Mouse (Mus musculus) cerebellum, postnatal 25 days (tissue): ENCODE measurements at regions not wholly inside any gene's neighbourhood (a gene's known extent, or its start where the extent isn't known, plus 50 kb on each side); places are given as distances from the start of the nearest gene placed in this dataset.

Experiments
- DNase-seq, 2 experiments: peaks; one replicate each; pipeline ENCODE4 v3.0.0; 2021; ENCODE audit warnings: mixed read lengths in 2 of 2

DNA sequence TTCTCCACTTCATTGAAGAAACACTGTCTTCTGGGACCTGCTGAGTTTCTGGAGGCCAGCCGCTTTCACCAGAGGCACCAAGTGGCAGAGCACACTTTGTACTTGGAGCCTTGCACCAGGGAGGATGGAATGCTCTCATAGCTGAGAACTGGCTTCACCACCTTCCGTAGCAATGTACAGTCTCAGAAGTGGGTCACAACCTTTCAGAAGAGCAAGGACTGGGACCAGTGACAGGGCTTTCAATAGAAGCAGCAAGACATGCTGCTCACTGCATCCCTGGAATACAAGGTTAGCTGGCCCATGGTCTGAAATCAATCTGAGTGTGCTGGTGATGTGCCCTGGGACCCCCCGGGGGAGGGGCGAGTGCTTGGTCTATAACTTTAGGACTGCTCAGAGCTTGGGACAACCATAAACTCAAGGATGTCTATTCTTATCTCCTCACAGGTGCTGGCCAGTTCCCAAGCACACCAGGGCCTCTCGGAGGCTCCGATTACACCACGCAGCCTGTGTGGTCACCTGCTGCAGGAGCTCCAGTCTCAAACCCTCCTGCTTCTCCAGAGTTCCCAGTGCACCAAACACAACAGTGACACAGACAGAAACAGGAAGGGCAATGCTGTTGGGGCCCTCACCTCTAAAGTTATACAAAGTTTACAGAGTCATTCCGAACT, 114.4 kb upstream of the Tmem45b start:
- no peak for DNase-seq

DNA sequence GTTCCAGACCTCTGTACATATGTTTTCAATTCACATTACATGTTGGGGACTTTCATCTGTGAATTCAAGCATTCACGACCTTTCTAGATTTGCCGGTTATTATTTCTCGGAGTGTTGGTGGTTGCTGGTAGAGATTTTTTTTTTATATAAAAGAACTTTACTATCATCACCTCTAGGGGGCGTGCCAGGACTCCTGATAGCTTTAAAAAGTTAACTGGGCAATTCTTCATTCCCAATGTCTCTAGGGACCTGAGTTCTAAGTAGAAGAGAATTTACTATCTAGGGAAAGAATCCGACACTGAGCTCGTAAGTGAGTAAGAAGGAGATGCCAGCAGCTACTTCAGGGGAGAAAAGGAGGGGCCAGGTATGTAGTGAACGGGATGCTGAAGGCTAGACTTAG, 112.8 kb upstream of the Tmem45b start:
- no peak for DNase-seq

DNA sequence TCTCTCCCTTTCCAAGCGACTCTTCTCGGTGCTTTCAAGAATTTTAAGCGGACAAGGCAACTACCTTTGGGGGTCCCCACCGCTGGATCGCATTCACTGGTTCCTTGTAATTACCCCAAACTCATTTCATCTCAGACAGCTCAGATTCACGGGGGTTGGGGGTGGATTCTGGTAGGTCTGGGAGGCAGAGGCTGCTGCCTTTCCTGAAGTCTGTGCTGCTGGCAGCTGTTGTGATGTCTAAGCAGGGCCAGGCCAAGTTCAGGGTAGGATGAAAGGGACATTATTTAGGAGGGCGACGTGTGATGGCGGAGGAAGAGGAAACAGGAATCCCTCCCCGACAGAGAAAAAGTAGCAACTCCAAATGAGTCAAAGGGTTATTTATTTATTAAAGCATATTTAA, 102.8 kb upstream of the Tmem45b start:
- DNase-seq: no peak

DNA sequence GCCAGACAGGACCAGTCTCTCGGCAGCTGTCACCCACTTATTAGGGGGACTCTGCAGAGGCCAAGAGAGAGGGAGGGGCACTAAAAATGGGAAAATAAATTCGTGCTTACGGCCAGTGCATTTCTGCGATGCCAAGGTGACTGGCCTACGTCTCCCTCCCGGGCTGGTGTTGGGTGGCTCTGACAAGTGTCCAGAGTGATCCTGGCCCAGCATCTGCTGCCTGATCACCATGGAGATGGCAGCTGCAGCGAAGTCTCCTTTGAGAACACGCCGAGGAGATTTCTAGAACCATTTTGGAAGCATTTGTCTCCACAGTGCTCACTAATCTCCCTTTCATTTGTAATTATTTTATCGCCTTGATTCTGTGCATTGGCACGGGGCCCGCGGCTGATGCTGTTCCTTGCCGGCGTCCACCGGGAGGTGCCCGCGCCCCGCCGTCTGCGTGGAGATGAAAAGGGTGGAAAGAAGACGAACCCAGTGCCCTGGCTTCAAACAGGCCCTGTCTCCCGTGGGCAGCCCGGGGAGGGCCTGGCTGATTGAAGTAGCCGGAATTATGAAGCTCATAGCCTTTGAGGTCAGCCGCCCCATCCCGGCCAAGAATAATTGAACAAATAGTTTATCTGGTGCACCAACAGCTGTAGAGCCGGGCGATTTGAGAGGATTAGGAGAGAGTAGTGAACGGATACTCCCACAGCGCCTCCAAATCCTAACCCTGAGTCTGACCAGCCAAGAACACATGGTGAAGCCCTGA, 102.2 kb upstream of the Tmem45b start:
- peak; percentile 8 to 29 for DNase-seq

DNA sequence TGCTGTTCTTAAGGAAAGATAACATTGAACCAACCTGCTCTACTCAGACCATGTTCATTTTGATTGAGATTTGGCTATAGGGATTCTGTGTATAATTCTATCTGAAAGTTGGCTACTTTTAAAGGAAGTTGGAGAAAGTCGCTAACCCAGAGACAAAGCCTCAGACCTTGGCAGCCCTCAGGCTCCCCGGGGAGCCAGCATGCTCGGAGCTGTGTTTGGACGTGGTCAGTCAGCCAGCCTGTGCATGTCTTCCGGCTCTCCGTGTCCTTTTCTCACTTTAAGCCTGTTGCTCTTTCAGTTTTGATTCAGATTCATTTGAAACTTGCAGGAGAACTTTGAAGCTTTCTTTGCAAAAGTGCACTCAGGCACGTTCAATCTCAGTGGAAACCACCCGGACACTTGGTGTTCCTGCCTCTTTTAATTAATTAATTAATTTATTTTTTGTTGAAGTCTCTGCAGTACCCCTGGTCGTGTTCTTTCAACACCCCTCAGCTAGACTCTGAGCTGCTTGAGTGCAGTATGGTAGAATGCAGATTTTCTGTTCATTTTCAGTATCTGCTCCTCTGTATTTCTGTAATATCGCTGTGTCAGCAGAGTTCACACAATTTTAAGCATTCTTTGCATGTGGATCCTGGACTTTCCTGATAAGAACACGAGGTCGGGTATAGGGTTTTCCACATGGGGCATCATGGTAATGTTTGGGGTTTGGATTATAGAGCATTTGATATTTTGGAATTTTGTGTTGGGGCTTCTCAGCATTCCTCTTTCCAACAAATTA, 100.9 kb upstream of the Tmem45b start:
- DNase-seq: peak in 1 of 2 experiments; percentile 9

DNA sequence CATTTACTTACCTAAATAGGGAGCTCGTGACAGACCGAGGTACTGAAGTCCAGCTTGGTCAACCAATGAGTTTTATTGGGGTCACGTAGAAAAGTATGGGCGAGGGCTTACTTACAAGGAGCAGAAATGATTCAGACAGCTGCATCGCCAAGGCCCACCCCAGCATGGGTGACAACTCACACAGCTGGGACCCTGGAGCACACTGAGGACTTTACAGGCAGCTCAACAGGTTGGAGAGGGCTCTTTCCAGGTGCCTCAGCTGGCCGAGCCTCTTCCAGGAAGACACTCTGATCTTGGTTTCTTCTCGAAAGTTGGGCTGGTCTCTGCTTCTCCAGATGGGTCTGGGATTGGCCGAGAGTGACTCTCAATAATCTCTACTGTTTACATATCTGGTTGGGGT, 99.3 kb upstream of the Tmem45b start:
- DNase-seq: no peak

DNA sequence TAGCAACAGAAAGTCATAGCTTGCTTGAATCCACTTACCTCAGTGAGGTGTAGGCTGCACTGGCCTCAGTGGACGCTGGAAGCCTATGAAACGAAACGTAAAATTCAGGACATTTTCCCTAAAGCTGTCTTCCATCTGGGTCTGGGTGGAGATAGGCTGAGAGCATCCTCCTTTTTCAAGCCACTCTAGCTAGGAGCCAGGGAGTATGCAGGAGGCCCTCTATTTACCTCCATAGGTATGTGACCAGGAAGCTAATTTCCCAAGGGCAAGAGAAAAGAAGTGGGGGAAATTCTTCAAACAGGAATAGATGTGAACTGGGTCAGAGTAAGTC, 95.9 kb upstream of the Tmem45b start:
- no peak for DNase-seq

DNA sequence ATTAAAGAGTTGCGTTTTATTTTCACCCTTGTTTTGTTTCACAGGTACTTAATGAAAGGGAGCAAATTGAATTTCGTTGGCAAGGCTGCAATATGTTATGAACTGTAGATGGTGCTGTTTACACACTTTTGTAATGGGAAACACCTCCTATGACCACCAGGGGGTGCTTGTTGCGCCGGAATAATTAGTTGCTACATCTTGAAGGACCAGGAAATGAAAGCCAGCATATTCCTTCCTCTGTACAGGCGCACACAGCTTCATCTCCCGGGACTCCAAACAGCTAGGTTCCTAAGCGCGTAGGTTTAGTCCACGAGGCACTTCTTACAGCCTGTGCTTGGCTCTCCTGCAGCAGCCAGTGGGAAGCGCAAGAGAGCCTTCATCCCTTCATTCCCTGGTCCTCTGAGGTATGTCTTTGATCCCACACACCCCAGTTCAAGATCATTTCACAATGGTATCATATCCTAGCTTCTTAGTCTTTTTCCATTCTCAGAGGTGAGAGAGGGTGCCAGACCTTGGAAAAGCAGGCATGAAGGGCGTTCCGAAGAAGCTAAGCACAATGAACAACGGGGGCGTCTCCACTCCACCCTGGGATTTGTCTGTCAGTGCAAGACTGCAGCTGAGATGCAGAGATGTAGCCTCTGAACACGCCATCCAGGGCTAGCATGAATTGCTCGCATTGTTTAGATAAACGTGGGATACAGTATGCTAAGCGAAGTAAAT, 95.4 kb upstream of the Tmem45b start:
- DNase-seq: peak; percentile 69 to 75

DNA sequence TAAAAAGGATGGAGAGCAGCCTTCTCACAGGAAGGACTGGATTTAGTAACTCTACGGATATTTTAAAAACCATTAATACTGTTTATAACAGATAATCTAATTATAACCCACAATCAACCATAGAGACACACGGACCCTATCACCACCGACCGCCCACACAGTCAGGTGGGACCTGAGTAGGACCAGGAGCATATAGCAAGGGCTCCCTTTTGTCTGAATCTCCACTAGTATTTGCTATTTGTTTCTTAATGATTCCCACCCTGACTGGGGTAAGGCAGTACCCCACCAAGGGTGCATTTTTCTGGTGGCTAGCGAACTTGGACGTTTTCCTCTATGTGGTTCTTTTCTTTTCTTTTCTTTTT, 79.4 kb upstream of the Tmem45b start:
- no peak for DNase-seq

DNA sequence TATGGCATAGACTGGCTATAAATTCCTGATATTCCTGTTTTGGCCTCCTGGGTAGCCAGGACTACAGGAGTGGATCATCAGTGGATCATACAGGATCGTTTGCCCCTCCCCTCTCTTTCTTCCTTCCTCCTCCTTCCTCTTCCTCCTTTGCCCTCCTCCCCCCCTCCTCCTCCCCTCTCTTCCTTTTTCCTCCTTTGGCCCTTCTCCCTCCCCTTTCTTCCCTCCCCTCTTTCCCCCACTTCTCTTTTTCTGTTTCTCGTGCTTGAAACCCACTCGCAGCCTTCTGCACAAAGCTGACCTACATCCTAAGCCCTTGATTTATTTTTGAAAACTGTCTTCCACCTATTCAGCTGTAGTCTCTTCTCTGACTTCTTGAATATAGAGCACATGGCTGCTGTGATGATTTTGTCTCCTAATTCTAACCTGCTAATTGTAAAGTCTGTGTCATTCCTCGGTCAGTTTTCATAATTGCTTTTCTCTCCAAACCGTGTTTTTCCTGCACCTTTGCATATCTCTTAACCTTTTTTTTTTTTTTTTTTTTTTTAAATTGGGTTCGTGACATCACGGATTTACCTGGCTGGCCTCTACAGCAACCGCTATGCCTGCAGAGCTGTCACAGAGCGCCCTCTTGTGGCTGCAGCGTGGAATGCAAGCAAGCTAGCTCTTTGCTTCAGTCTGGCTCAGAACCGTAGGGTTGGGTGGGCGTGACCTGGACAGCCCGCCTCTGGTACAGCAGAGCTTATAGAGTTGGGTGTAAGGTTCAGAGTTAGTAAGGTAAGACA, 78.8 kb upstream of the Tmem45b start:
- DNase-seq: peak; percentile 81 to 91

DNA sequence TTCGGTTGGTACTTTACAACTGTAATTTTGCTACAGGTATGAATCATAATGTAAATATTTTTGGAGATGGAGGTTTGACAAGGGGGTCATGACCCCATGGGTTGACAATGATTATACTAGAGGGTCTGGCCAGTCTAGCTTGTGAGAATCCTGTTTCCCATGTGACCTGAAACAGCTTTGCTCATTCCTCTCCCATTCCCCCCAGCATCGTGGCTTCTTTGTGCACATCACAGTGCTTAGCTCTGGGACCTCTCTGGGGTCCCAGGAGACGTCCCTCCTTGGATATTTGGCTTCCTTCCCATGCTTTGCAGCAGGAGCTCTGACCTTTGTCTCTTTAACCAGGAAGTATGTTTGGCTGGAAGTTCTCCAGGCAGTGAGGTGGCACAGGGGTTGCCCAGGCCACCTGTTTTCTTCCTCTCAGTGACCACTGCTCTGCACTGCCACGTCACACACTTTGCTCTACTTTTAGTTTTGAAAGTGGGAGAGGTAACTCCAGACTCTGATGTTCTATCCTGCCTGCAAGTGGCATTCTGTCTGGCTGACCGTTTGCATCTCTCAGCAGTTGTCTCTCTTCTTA, 77.4 kb upstream of the Tmem45b start:
- DNase-seq: no peak

DNA sequence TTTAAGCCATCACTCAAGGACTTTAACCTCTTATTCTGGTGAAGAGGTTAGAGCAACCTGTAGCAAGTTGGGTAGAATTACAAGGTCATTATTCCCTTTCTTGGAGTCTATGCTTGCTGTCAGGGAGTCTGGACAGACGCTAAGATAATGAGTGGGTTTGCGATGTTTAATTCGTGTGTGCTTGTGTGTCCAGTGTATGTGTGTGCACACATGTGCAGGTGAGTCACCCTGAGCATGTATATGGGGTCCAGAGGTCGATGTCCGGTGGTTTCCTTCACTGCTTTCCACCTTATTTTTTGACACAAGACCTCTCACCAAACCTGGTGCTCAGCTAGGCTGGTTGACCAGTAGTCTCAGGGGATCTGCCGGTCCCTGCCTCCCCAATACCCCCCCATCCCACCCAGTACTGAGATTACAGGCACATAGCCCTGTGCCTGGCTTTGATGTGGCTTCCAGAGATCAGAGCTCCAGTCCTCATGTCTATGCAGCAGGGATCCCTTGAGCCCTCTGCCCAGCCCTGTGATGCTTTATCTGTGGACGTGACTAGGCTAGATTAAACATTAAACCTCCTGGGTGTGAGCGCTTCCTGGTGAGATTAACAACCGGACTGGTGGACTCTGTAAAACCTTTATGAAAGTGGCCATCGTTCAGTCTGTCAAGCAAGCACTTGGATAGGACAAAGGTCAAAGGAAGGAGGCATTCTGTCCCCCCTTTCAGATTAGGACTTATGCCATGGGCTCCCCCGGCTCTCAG, 74.4 kb upstream of the Tmem45b start:
- no peak for DNase-seq

DNA sequence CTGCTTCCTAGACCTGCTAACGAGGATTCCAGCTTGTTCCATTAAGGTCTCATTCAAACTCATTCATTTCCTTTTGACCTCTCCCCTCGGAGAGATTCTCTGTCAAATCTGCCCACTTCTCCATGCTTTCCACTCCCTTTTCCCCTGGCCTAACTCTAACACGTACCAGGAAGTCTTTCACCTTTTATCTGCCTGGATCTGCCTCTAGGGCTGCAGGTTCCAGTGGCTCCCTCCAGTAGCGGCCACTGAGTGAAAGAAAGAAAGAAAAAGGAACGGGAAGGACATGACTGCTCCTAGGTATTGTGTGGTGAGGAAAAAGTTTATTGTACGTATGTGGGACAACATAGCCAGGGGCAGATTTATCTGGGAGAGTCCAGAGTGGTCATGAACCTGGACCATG, 64.8 kb upstream of the Tmem45b start:
- DNase-seq: no peak

DNA sequence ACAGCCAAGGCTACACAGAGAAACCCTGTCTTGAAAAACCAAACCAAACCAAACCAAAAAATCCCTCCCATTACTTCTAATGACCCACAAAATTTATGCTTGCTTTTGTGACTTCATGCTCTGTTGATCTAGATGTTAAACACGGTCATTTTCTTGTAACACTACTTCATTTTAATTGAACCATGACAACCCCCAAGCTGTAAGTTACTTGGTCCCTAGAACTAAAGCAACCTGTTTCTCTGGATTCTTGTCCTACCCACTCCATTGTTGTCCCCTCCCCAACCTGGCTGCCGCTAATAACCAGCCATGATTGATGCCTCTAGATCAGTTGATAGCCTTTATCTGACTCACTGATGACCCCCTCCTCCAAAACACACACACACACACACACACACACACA, 63.0 kb upstream of the Tmem45b start:
- no peak for DNase-seq
